Mouse (Mus musculus) midbrain, embryonic 11.5 days (tissue): ENCODE data around the gene Map3k5. TPM values are rescaled to one million over a fixed set of nuclear protein-coding genes. Genes with fewer than 3 reads are reported as not detected.

Experiments used
- ATAC-seq: fragments of 200-750 bp; cut with Nextera tagmentation; 2 replicates; pipeline ENCODE4 v1.8.0; 2017; ENCODE audit warnings: moderate TSS enrichment, moderate library complexity; ENCODE audit not compliant: low FRiP score
- DNase-seq: peaks from one replicate; pipeline ENCODE4 v3.0.0; 2015; ENCODE audit warnings: low spot score; ENCODE audit errors: missing footprints
- H3K27ac ChIP-seq: fragments of 300-500 bp; sonication (generic); 2 replicates; pipeline ENCODE4 v1.5.1; 2014; ENCODE audit warnings: low read depth, low read length
- H3K27me3 ChIP-seq: fragments of 300-500 bp; sonication (generic); 2 replicates; pipeline ENCODE4 v1.6.1; 2014; ENCODE audit warnings: mild to moderate bottlenecking, low read length, moderate library complexity, mixed read lengths; ENCODE audit not compliant: control insufficient read depth, insufficient read depth
- H3K36me3 ChIP-seq: fragments of 300-500 bp; sonication (generic); 2 replicates; pipeline ENCODE4 v1.6.1; 2014; ENCODE audit warnings: mild to moderate bottlenecking, low read length, moderate library complexity, mixed read lengths; ENCODE audit not compliant: control insufficient read depth, insufficient read depth
- H3K4me1 ChIP-seq: fragments of 300-500 bp; sonication (generic); 2 replicates; pipeline ENCODE4 v1.6.1; 2014; ENCODE audit warnings: low read length; ENCODE audit not compliant: control insufficient read depth, insufficient read depth
- H3K4me2 ChIP-seq: fragments of 300-500 bp; sonication (generic); 2 replicates; pipeline ENCODE4 v1.6.1; 2014; ENCODE audit warnings: mild to moderate bottlenecking, moderate library complexity
- H3K4me3 ChIP-seq: fragments of 300-500 bp; sonication (generic); 2 replicates; pipeline ENCODE4 v1.5.1; 2014; ENCODE audit warnings: low read depth, low read length
- H3K9ac ChIP-seq: fragments of 300-500 bp; sonication (generic); 2 replicates; pipeline ENCODE4 v1.6.1; 2014; ENCODE audit warnings: low read length
- H3K9me3 ChIP-seq: fragments of 300-500 bp; sonication (generic); 2 replicates; pipeline ENCODE4 v1.6.1; 2016; ENCODE audit warnings: low read length; ENCODE audit not compliant: control insufficient read depth
- WGBS: fragments of 180-500 bp; shearing (Covaris S2); extraction: QIAGEN DNeasy Blood & Tissue Kit; methylation state at CpG from one replicate; pipeline ENCODE4 v1.1.7; 2014; 5-methylcytosine and 5-hydroxymethylcytosine counted together
- polyA plus RNA-seq: library from polyadenylated mRNA; unstranded; fragments of >200 nt; fragmentation: Nextera tagmentation; extraction: Ambion mirVana; gene quantifications from 2 replicates; pipeline ENCODE4 v1.2.1, GENCODE M21; 2014

Gene Map3k5
- polyA plus RNA-seq, 1 experiment from 2014 or later, result 0.51 TPM

DNA sequence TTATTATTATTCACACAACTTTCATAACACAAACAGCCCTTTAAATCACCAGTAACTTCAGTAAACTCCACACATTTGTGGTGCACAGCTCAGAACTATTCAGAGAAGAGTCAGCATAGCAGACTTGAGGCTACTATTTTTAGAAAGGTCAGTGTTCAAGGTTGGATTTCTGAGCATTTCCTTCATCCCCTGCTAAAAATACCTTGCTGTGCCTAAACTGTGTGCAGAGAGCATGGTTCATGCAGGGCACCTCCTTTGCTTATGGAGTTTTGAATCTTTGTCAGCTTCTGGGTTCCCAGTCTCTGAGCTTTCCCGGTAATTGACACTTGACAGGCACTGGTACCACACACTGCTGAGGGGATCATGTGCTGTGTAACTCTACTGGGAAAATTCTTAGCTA lies 6.1 kb upstream of the Map3k5 start:
- WGBS, result 83% methylated on average over 1 of the region's 1 CpGs
- DNase-seq (peak; percentile 51), ATAC-seq (no peak)
- Histone ChIP-seq H3K4me3 (no peak overlapping the region), H3K27me3 (peaks cover 14% of the 10 kb centered on the region), H3K9ac (no peak overlapping the region), H3K4me2 (no peak overlapping the region), H3K36me3 (no peaks in the 10 kb centered on the region), H3K9me3 (no peaks in the 10 kb centered on the region), H3K27ac (no peak overlapping the region), H3K4me1 (no peaks in the 10 kb centered on the region)

DNA sequence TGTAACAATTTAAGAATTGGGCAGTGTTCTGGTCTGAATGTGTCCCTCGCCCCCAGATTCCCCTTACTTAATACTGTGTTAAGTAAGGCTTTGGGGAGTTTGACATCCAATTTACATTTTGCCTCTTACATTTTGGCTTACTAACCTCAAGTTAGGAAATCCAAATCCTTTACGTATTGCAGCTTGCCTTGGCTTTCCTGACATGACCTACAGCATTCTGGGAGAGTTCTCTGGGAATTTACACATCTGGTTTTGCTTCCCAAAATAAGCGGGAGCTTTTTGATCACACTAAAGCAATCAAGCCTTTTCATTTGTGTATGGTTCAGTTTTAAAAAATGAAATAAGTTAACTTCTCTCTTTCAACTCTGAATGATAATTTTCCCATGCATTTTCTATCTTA lies 1.3 kb upstream of the Map3k5 start:
- no peak for DNase-seq
- 0 out of 2 replicates have a peak, but pooled peaks cover 5% of the 10 kb centered on the region for H3K4me1 ChIP-seq
- H3K4me2 ChIP-seq, result no peak overlapping the region; the same call in 1 of the 2 replicates
- WGBS, result 43% methylated on average over 3 of the region's 3 CpGs
- H3K4me3 ChIP-seq, result no peak overlapping the region
- H3K9ac ChIP-seq, result no peak overlapping the region
- no peaks in the 10 kb centered on the region for H3K36me3 ChIP-seq
- no peak for ATAC-seq
- H3K27me3 ChIP-seq, result peaks cover 32% of the 10 kb centered on the region
- no peaks in the 10 kb centered on the region for H3K9me3 ChIP-seq
- no peak overlapping the region for H3K27ac ChIP-seq

DNA sequence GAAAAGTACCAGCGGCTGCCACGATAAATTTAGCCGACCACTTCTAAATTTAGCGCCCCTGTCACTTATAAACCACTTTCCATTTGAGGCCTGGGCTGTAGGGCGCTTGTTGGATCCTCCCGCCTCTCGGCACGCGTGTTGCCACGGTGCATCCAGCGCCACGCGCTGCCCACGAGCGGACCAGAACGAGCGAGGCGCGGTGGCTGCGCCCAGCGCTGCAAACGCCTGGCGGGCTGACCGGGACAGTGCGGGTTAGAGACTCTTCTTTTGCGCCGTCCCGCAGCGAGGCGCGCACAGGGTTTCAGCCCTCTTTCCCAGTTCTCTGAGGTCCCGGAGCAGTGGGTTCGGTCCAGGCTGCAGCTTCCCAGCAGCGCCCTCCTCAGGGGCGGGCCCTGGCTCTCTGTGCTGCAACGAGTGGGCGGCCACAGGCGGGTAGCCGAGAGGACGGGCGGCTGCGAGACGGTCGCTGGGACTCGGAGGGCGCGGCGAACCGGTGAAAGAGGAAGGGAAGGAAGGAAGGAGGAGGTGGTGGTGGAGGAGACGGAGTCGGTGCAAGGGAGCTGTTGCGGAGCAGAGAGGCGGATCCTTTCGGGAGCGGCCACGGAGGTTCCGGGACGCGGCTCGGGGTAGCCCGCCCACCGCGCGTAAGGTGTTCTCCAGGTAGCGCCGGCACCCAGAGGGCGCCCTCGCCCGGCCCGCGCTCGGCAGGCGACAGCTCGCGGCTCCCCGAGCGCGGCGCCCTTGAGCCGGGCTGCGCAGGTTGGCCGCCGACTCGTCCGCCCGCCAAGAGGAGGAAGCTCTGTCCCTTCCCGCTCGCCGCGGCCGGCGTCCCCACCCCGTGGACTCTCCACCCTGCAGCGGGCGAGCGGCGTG lies 525 bp upstream of the Map3k5 start:
- Histone ChIP-seq H3K4me1 (0 out of 2 replicates have a peak, but pooled peaks cover 5% of the 10 kb centered on the region), H3K27me3 (peaks cover 32% of the 10 kb centered on the region), H3K4me2 (peak overlapping the region; percentile 91), H3K9me3 (no peaks in the 10 kb centered on the region), H3K27ac (no peak overlapping the region), H3K36me3 (no peaks in the 10 kb centered on the region), H3K4me3 (peak overlapping the region; percentile 66), H3K9ac (peak overlapping the region; percentile 69)
- ATAC-seq (peak; percentile 86), DNase-seq (peak; percentile 96)
- under 1% methylated on average over 85 of the region's 97 CpGs for WGBS

DNA sequence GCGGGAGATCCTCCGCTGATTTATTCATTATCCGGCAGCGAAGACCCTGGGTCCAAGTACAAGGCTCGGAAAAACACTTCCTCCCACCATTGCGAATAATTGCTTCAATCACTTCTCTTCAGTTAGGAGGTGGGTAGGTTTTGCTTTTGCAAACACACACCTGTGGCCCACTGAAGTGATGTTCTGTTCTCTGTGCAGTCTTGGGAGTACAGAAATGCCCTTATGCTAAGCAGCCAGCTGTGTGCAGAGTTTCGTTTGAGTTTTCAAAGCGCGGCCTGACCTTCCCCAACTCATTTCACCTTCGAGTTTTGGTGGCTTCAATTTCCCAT lies 987 bp downstream of the Map3k5 start:
- H3K4me2 ChIP-seq, result peak overlapping the region; percentile 91
- peaks cover 32% of the 10 kb centered on the region for H3K27me3 ChIP-seq
- DNase-seq (peak; percentile 90), ATAC-seq (no peak)
- 4% methylated on average over 10 of the region's 10 CpGs for WGBS
- no peaks in the 10 kb centered on the region for H3K36me3 ChIP-seq
- H3K27ac ChIP-seq, result no peak overlapping the region
- H3K4me3 ChIP-seq, result peak overlapping the region; percentile 66
- no peak overlapping the region for H3K9ac ChIP-seq
- H3K4me1 ChIP-seq, result 0 out of 2 replicates have a peak, but pooled peaks cover 5% of the 10 kb centered on the region
- H3K9me3 ChIP-seq, result no peaks in the 10 kb centered on the region

DNA sequence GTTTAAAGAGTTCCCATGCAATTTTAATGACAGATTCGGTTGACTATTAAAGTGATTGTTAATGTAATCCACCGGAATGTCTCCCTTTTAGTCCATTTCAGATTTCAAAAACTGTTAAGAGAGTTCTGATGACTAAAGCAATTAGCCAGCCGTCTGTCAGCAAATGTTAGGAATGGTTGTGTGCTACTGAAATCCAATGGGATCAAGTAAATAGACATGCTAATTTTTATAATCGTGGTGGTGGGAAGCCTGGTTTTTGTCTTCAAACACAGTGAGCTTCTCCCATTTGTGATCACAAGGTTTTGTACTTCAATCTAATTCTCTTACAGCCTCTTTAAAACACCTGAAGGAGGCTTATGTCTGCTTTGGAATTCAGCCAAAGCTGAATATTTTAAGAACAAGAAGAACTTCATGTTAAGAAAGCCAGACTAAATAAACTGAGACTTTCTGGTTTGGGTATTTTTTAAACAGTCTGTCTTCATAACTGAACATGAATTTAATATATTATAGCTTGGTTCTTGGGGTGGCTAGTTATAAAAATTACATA lies 1.6 kb downstream of the Map3k5 start:
- peaks cover 32% of the 10 kb centered on the region for H3K27me3 ChIP-seq
- no peak overlapping the region for H3K9ac ChIP-seq
- DNase-seq, result no peak
- 0 out of 2 replicates have a peak, but pooled peaks cover 5% of the 10 kb centered on the region for H3K4me1 ChIP-seq
- 64% methylated on average over 4 of the region's 4 CpGs for WGBS
- no peak overlapping the region for H3K27ac ChIP-seq
- no peaks in the 10 kb centered on the region for H3K36me3 ChIP-seq
- ATAC-seq, result no peak
- no peaks in the 10 kb centered on the region for H3K9me3 ChIP-seq
- no peak overlapping the region for H3K4me3 ChIP-seq
- no peak overlapping the region for H3K4me2 ChIP-seq

DNA sequence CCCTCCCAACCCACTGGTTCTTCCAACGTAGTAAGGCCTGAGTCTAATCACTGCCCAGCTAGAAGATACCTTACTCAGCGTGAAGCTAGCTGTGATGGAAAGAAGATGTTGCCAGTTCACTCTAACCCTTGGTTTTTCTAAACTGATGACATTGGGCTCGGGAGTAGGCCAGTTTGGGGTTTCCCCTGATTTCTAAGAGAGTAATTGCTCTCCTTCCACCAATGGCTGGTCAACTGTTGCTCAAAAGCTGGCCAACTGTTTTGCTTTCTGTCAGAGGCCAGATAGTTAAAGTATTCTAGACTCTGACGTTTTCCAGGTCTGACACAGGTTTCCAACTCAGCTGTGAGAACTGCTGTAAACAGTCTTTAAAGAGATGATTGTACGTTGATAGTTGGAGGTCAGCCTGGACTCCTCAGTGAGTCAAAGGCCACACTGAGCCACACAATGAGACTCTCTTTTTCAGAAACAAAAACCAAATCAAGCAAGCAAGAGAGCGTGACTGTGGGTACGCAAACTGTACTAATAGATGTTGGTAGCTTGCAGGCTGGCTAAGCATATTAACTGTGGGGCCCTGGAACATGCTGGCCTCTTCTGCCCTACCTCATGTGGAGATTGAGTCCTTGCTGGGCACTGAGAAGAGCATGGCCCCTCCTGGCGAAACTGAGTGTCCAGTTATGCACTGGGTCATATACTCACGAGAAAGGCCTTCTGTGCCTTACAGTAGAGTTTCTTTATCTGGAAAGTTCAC lies 2.9 kb downstream of the Map3k5 start:
- Histone ChIP-seq H3K4me3 (no peak overlapping the region), H3K36me3 (no peaks in the 10 kb centered on the region), H3K27me3 (peaks cover 29% of the 10 kb centered on the region), H3K4me2 (no peak overlapping the region), H3K9ac (no peak overlapping the region), H3K9me3 (no peaks in the 10 kb centered on the region), H3K4me1 (0 out of 2 replicates have a peak, but pooled peaks cover 5% of the 10 kb centered on the region), H3K27ac (no peak overlapping the region)
- ATAC-seq (no peak), DNase-seq (no peak)
- 72% methylated on average over 9 of the region's 9 CpGs for WGBS

DNA sequence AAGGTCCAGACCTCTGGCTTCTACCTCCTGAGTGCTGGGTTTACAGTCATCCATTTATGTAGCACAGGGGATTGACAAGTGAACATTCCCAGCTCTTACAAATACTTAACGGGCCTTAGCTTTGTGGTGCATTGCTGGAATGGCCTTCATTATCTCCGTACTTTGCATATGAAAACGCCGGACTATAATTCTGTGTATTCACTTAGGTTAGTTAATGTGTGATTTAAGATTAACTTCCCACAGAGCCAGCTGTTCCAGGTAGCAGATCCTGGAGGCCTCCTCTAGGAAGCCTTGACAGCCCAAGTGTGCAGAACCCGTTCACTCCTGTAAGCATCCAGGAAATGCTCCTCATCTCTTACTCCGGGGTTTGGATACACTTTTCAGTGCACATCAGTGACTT lies 4.5 kb downstream of the Map3k5 start:
- ATAC-seq, result no peak
- Histone ChIP-seq H3K9me3 (no peaks in the 10 kb centered on the region), H3K4me3 (no peak overlapping the region), H3K27me3 (peaks cover 14% of the 10 kb centered on the region), H3K4me2 (no peak overlapping the region), H3K9ac (no peak overlapping the region), H3K4me1 (0 out of 2 replicates have a peak, but pooled peaks cover 1% of the 10 kb centered on the region), H3K27ac (no peak overlapping the region), H3K36me3 (no peaks in the 10 kb centered on the region)
- 82% methylated on average over 6 of the region's 6 CpGs for WGBS
- no peak for DNase-seq

DNA sequence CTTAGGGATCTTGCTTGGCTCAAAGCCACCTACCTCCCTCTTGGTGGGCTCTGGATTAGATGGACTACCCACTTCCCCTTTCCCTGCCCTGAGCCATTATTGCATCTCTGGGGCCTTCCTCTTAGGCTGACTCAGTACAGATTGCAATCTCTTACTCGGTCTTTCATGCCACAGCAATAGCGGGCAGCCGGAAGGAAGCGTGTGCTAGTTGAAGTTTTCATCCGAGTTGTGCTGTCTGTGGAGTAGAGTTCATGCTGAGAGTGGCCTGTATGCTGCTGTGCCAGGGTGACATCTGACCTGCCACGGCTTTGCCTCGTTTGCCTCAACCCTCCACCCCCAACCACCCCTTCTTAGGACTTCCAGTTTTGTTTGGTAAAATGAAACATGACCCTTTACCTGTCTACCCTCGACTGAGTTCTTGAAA lies 5.0 kb downstream of the Map3k5 start:
- Histone ChIP-seq H3K4me3 (no peak overlapping the region), H3K27ac (no peak overlapping the region), H3K4me2 (no peak overlapping the region), H3K27me3 (peaks cover 14% of the 10 kb centered on the region), H3K36me3 (no peaks in the 10 kb centered on the region), H3K9me3 (no peaks in the 10 kb centered on the region), H3K9ac (no peak overlapping the region), H3K4me1 (no peaks in the 10 kb centered on the region)
- WGBS, result 68% methylated on average over 8 of the region's 8 CpGs
- ATAC-seq, result no peak
- DNase-seq, result no peak

DNA sequence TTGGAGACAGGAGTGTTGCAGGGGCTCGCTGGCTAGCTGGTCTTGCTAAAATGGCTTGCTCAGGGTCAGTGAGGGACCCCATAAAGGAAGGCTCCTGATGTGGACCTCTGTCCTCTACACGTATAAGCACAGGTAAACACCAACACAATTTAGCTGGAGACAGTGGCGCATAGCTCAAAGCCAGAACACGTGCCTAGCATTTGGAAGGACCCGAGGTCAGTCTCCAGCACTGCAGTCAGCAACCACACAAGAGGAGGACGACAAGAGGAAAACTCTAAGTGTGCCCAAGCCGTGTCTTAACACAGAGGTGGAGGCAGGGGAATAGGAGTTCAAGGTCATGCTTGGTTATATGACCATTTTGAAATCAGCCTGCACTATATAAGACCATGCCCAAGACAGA lies 5.9 kb downstream of the Map3k5 start:
- Histone ChIP-seq H3K27me3 (peaks cover 7% of the 10 kb centered on the region), H3K27ac (no peak overlapping the region), H3K4me3 (no peak overlapping the region), H3K36me3 (no peaks in the 10 kb centered on the region), H3K9ac (no peak overlapping the region), H3K4me1 (no peaks in the 10 kb centered on the region), H3K9me3 (no peaks in the 10 kb centered on the region), H3K4me2 (no peak overlapping the region)
- ATAC-seq (no peak), DNase-seq (no peak)
- 89% methylated on average over 7 of the region's 7 CpGs for WGBS
